Mouse (Mus musculus): ENCODE data around the gene Zrsr2.

Gene Zrsr2

GRCm38 (mm10) chrX:163958467-163958875, at the start of gene Zrsr2:
Gene Zrsr2 (minus strand): TSS chrX:163958661.
- peak; percentile 87 for DNase-seq

- DNase-seq, result peak; percentile 16
Measured at GRCm38 (mm10) chrX:164004809-164005208, 46.3 kb upstream of the Zrsr2 start.

- DNase-seq, result no peak
Measured at GRCm38 (mm10) chrX:163999848-164000247, 41.4 kb upstream of the Zrsr2 start.

GRCm38 (mm10) chrX:163996754-163997153, 38.3 kb upstream of the Zrsr2 start:
- DNase-seq, result no peak

GRCm38 (mm10) chrX:163987718-163988374, 29.4 kb upstream of the Zrsr2 start:
- DNase-seq, result no peak

- no peak for DNase-seq
Measured at GRCm38 (mm10) chrX:163982129-163982528, 23.7 kb upstream of the Zrsr2 start.

GRCm38 (mm10) chrX:163981500-163981899, 23.0 kb upstream of the Zrsr2 start:
- no peak for DNase-seq

GRCm38 (mm10) chrX:163981092-163981491, 22.6 kb upstream of the Zrsr2 start:
- DNase-seq, result no peak

- peak; percentile 76 for DNase-seq
Measured at GRCm38 (mm10) chrX:163957803-163958466, 526 bp downstream of the Zrsr2 start.

- no peak for DNase-seq
Measured at GRCm38 (mm10) chrX:163957381-163957780, 1.1 kb downstream of the Zrsr2 start.

- DNase-seq, result no peak
Measured at GRCm38 (mm10) chrX:163951618-163952017, 6.8 kb downstream of the Zrsr2 start.

GRCm38 (mm10) chrX:163944381-163944780, 14.1 kb downstream of the Zrsr2 start:
- no peak for DNase-seq

- DNase-seq, result no peak
Measured at GRCm38 (mm10) chrX:163938587-163938986, 19.9 kb downstream of the Zrsr2 start.

- DNase-seq, result no peak
Measured at GRCm38 (mm10) chrX:163934731-163935130, 23.7 kb downstream of the Zrsr2 start.

- no peak for DNase-seq
Measured at GRCm38 (mm10) chrX:163929550-163929949, 28.9 kb downstream of the Zrsr2 start.

GRCm38 (mm10) chrX:163912791-163913190, 45.7 kb downstream of the Zrsr2 start:
- no peak for DNase-seq

- DNase-seq, result peak; percentile 28
Measured at GRCm38 (mm10) chrX:163909381-163909780, 49.1 kb downstream of the Zrsr2 start.

- peak; percentile 92 for DNase-seq
Measured at GRCm38 (mm10) chrX:163908337-163909250, 49.9 kb downstream of the Zrsr2 start, which contains the start of gene Ap1s2. Gene Ap1s2 (plus strand): TSS chrX:163909017.

GRCm38 (mm10) chrX:163908003-163908336, 50.5 kb downstream of the Zrsr2 start:
- DNase-seq, result no peak

- no peak for DNase-seq
Measured at GRCm38 (mm10) chrX:163906861-163907260, 51.6 kb downstream of the Zrsr2 start.

GRCm38 (mm10) chrX:163899431-163900020, 58.9 kb downstream of the Zrsr2 start:
- no peak for DNase-seq

GRCm38 (mm10) chrX:163897354-163897753, 61.1 kb downstream of the Zrsr2 start:
- no peak for DNase-seq

- no peak for DNase-seq
Measured at GRCm38 (mm10) chrX:163885539-163885981, 72.9 kb downstream of the Zrsr2 start.
